Mouse (Mus musculus) neural tube, embryonic 11.5 days (tissue): ENCODE measurements at regions not wholly inside any gene's neighbourhood (a gene's known extent, or its start where the extent isn't known, plus 50 kb on each side); places are given as distances from the start of the nearest gene placed in this dataset.

Source experiments
- ATAC-seq: fragments of 200-750 bp; cut with Nextera tagmentation; 2 replicates; pipeline ENCODE4 v1.8.0; 2017; ENCODE audit warnings: moderate number of reproducible peaks, mild to moderate bottlenecking, moderate TSS enrichment, moderate library complexity; ENCODE audit not compliant: insufficient read depth, low FRiP score, low TSS enrichment
- DNase-seq: peaks from one replicate; pipeline ENCODE4 v3.0.0-alpha.2; 2015; ENCODE audit warnings: low spot score
- H3K27ac ChIP-seq: fragments of 300-500 bp; sonication (generic); 2 replicates; pipeline ENCODE4 v1.5.1; 2014; ENCODE audit warnings: low read depth, mild to moderate bottlenecking, low read length
- H3K27me3 ChIP-seq: fragments of 300-500 bp; sonication (generic); 2 replicates; pipeline ENCODE4 v1.6.1; 2014; ENCODE audit warnings: mild to moderate bottlenecking, low read length, mixed read lengths; ENCODE audit not compliant: control insufficient read depth, insufficient read depth
- H3K36me3 ChIP-seq: fragments of 300-500 bp; sonication (generic); 2 replicates; pipeline ENCODE4 v1.6.1; 2014; ENCODE audit warnings: mild to moderate bottlenecking, low read length, moderate library complexity, mixed read lengths; ENCODE audit not compliant: control insufficient read depth, insufficient read depth
- H3K4me1 ChIP-seq: fragments of 300-500 bp; sonication (generic); 2 replicates; pipeline ENCODE4 v1.6.1; 2014; ENCODE audit warnings: low read length, mixed read lengths; ENCODE audit not compliant: control insufficient read depth, insufficient read depth
- H3K4me2 ChIP-seq: fragments of 300-500 bp; sonication (generic); 2 replicates; pipeline ENCODE4 v1.6.1; 2014; ENCODE audit warnings: low read depth, mild to moderate bottlenecking, moderate library complexity
- H3K4me3 ChIP-seq: fragments of 300-500 bp; sonication (generic); 2 replicates; pipeline ENCODE4 v1.5.1; 2014; ENCODE audit warnings: low read depth, low read length
- H3K9ac ChIP-seq: fragments of 300-500 bp; sonication (generic); 2 replicates; pipeline ENCODE4 v1.6.1; 2014; ENCODE audit warnings: mild to moderate bottlenecking, low read length
- H3K9me3 ChIP-seq: fragments of 300-500 bp; sonication (generic); 2 replicates; pipeline ENCODE4 v1.6.1; 2016; ENCODE audit warnings: low read length; ENCODE audit not compliant: control insufficient read depth
- WGBS: fragments of 180-500 bp; shearing (Covaris S2); extraction: QIAGEN DNeasy Blood & Tissue Kit; methylation state at CpG from one replicate; pipeline ENCODE4 v1.1.7; 2014; 5-methylcytosine and 5-hydroxymethylcytosine counted together

- Histone ChIP-seq H3K4me2 (no peak overlapping the region), H3K27ac (no peak overlapping the region), H3K4me1 (no peaks in the 10 kb centered on the region), H3K9ac (no peak overlapping the region), H3K27me3 (no peaks in the 10 kb centered on the region), H3K9me3 (no peaks in the 10 kb centered on the region), H3K4me3 (no peak overlapping the region), H3K36me3 (no peaks in the 10 kb centered on the region)
- ATAC-seq (no peak), DNase-seq (no peak)
- 85% methylated on average over 1 of the region's 1 CpGs for WGBS
Measured at GRCm38 (mm10) chr6:11727806-11728205, 179.5 kb downstream of the Ndufa4 start.

DNA sequence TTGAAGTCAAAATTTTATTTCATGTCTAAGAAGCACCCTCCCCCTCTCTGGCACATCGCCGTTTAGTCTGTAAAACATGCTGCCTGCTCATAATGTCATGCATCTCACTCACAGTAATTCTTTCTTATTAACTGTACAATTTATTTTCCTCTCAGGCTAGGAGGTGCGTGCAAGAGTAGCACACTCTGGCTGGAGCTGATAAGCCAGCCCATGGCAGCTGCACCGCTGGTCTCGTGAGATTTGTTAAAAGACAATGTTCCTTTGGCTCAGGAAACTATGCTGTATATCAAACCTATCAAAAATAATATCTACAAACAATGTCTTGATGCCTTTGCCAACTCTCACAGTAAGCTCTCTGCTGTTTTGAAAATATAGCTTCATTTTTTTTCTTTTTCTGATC lies 179.9 kb downstream of the Ndufa4 start:
- no peak overlapping the region for H3K9ac ChIP-seq
- no peak overlapping the region for H3K4me2 ChIP-seq
- H3K9me3 ChIP-seq = no peaks in the 10 kb centered on the region
- H3K4me3 ChIP-seq = no peak overlapping the region
- no peaks in the 10 kb centered on the region for H3K36me3 ChIP-seq
- ATAC-seq (0 out of 2 replicates have a peak, but pooled peaks have one; percentile 39), DNase-seq (no peak)
- H3K4me1 ChIP-seq = no peaks in the 10 kb centered on the region
- WGBS = 75% methylated on average over 5 of the region's 5 CpGs
- no peak overlapping the region for H3K27ac ChIP-seq
- H3K27me3 ChIP-seq = no peaks in the 10 kb centered on the region

GRCm38 (mm10) chr6:11723519-11723918 lies 183.8 kb downstream of the Ndufa4 start:
- DNase-seq (no peak), ATAC-seq (peak; percentile 40; the same call in 1 of the 2 replicates)
- Histone ChIP-seq H3K4me1 (no peaks in the 10 kb centered on the region), H3K9ac (no peak overlapping the region), H3K4me3 (no peak overlapping the region), H3K27ac (no peak overlapping the region), H3K27me3 (no peaks in the 10 kb centered on the region), H3K9me3 (no peaks in the 10 kb centered on the region), H3K36me3 (no peaks in the 10 kb centered on the region), H3K4me2 (no peak overlapping the region)
- 78% methylated on average over 2 of the region's 2 CpGs for WGBS

DNA sequence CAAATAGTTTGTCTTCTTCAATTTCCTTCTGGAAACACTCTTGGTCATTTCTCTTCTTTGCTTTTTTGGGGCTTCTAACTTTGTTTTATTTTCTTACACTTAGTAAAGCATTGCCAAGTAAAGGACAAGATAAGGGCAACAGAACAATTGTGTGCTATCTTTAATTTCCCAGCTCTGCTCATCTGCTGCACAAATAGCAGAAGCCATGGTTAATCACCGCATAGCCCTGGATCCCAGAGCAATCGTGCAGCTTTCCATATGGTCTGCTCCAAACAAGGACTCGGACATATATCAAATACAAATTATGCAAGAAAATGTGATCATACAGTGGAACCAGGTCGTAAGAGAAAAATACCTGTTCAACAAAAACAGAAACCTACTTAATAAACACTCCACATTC lies 187.0 kb downstream of the Ndufa4 start:
- H3K27ac ChIP-seq = no peak overlapping the region
- H3K4me1 ChIP-seq = no peaks in the 10 kb centered on the region
- no peak for DNase-seq
- no peak overlapping the region for H3K4me3 ChIP-seq
- WGBS = 87% methylated on average over 4 of the region's 4 CpGs
- no peak overlapping the region for H3K9ac ChIP-seq
- no peaks in the 10 kb centered on the region for H3K27me3 ChIP-seq
- no peaks in the 10 kb centered on the region for H3K36me3 ChIP-seq
- H3K9me3 ChIP-seq = no peaks in the 10 kb centered on the region
- ATAC-seq = no peak
- no peak overlapping the region for H3K4me2 ChIP-seq

GRCm38 (mm10) chr6:11710581-11710980 lies 196.7 kb downstream of the Ndufa4 start:
- Histone ChIP-seq H3K4me2 (no peak overlapping the region), H3K27ac (no peak overlapping the region), H3K36me3 (no peaks in the 10 kb centered on the region), H3K4me1 (no peaks in the 10 kb centered on the region), H3K9ac (no peak overlapping the region), H3K4me3 (no peak overlapping the region), H3K27me3 (no peaks in the 10 kb centered on the region), H3K9me3 (no peaks in the 10 kb centered on the region)
- ATAC-seq (no peak), DNase-seq (no peak)
- WGBS = 90% methylated on average over 2 of the region's 2 CpGs

DNA sequence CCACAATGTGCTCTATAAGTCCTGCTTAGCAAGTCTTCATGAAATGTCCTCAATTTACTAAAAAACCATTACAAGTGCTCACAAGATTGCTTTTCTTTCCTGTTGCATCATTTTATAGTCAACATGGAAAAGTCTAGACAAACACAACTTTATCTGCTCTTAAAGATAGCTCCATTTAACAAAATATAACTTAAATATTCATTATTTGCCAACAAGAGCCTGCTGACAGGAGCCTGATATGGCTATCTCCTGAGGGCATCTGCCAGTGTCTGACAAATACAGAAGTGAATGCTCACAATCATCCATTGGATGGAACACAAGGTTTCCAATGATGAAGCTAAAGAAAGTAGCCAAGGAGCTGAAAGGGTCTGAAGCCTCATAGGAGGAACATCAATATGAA lies 197.8 kb downstream of the Ndufa4 start:
- H3K36me3 ChIP-seq = no peaks in the 10 kb centered on the region
- H3K27me3 ChIP-seq = no peaks in the 10 kb centered on the region

More for the DNA sequence above, 197.8 kb downstream of the Ndufa4 start:
- Histone ChIP-seq H3K4me1 (no peaks in the 10 kb centered on the region), H3K27ac (no peak overlapping the region), H3K4me2 (no peak overlapping the region), H3K9me3 (no peaks in the 10 kb centered on the region), H3K9ac (no peak overlapping the region), H3K4me3 (no peak overlapping the region)
- ATAC-seq = no peak
- no peak for DNase-seq
